Mouse (Mus musculus) thymus, postnatal 4 days (tissue): ENCODE data around the gene Nop53.
"Not testable (repeated sequence)": the region's sequence is repeated elsewhere in the genome, so short reads cannot be mapped to it uniquely, and the experiment has no call there.

ENCODE experiments used
- DNase-seq: peaks from one replicate; pipeline ENCODE4 v3.0.0; 2021

The Nop53 gene

DNA sequence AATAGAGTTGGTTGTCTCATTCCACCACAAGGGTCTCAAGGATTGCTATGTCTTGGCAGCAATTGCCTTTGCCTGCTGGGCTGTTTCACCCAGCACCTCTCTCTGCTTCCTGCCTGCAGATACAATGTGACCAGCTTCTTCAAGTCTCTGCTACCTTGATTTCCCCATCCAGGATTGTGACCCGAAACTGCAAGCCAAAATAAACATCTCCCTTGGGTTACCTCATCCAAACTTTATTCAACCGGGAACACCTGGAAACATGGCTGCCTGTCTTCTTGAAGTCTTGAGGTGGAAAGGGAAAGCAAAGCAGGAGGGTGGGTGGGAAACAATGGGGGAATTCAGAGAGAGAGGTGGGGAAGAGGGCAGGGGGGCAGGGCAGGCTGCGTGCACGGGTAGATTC lies 28.9 kb downstream of the Nop53 start:
- DNase-seq = no peak

DNA sequence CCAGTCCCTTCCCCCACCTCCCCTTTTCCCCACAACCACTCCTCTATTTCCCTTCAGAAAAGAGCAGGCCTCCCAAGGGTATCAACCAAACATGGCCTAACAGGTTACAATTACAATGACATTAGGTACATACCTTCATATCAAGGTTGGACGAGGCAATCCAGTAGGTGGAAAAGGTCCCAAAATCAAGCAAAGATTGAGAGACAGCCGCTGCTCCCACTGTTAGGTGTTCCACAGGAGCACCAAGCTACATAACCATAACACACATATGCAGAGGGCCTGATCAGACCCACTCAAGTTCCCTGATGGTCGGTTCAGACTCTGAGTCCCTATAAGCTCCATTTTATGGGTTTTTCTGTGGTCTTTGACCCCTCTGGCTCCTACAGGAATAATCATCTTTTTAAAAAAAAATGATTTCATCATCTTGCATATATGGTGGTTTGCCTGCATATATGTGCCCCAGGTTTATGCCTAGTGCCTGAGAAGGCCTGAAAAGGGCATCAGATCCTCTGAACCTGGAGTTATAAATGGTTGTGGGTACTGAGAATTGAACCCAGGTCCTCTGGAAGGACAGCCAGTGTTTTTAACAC lies 29.6 kb downstream of the Nop53 start:
- no peak for DNase-seq

DNA sequence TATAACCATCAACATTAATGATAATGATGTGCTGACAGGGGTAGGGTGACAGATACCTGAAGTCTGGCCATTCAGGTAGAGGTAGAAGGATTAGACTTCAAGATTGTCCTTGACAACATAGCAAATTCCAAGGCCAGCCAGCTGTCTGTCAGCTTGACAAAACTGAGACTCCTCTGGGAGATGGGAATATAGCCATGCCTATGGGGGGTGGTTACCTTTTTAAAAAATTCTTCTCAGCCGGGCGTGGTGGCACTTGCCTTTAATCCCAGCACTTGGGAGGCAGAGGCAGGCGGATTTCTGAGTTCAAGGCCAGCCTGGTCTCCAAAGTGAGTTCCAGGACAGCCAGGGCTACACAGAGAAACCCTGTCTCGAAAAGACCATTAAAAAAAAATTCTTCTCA lies 30.2 kb downstream of the Nop53 start:
- not testable (repeated sequence) for DNase-seq

DNA sequence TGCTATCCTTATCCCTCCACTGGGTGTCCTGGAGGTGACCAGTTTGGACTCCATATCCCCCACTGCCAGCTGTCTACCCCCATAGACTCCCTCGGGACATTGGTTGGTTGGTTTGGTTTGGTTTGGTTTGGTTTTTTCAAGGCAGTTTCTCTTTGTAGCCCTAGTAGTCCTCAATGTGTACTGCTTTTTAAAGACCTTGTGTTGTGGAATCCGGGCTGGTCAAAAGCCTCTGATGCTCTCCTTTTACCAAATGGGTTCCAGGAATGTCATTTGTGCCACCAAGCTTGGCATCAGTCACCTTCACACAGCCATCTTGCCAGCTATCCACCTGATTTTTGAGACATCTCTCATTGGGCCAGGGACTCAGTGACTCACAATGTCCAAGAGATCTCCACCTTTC lies 31.1 kb downstream of the Nop53 start:
- DNase-seq = no peak

DNA sequence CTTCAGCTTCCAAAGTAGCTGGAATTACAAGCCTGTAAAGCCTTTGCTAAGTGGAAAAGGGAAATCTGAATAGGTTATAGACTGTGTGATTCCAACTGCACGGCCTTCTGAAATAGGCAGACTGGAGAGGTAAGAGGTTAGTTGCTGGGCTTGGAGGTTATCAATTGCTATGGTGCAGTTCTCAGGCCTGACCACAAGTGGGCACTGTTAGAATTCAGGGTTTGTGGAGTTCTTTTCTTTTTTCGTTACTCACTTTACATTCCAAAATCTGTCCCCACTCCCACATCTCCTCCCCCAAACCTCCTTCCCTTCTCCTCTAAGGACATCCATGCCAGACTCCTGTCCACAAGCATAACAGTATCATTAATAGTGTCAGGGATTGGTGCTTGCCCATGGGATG lies 31.6 kb downstream of the Nop53 start:
- DNase-seq = peak; percentile 70

DNA sequence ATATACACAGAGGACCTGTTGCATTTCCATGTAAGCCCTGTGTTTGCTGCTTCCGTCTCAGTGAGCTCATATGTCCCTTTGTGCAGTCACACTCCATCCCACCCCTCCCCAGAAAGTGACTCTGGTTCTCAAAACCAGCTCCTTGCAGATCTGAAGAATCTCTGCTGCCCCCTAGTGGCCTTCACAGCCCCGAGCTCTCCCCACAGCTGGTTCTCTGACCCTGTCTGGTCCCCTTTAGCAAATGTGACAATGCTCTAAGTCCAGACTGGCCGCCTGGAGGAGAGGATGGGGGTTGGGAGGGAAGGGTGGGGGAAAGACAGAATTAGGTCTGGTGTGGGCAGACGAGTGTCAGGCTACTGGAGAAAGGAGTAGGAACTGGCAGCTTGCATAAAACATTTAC lies 33.7 kb downstream of the Nop53 start:
- peak; percentile 85 for DNase-seq

DNA sequence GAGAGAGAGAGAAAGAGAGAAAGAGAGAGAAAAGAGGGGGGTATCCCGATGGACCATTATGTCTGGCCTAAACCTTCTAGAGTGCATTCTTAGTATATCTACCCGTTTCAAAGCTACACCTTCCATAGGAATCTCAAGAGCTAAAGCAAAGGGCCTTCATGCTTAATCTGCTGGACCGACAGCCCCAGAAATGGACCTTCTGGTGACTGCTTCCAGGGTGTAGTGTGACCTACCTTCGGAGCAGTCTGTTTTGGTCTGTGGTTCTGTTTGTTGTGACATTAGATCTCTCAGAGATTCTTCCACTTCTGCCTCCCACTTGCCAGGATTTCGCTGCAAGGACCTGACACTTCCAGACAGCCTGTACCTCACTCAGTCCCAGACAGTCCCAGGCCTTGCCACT lies 35.4 kb downstream of the Nop53 start:
- no peak for DNase-seq

DNA sequence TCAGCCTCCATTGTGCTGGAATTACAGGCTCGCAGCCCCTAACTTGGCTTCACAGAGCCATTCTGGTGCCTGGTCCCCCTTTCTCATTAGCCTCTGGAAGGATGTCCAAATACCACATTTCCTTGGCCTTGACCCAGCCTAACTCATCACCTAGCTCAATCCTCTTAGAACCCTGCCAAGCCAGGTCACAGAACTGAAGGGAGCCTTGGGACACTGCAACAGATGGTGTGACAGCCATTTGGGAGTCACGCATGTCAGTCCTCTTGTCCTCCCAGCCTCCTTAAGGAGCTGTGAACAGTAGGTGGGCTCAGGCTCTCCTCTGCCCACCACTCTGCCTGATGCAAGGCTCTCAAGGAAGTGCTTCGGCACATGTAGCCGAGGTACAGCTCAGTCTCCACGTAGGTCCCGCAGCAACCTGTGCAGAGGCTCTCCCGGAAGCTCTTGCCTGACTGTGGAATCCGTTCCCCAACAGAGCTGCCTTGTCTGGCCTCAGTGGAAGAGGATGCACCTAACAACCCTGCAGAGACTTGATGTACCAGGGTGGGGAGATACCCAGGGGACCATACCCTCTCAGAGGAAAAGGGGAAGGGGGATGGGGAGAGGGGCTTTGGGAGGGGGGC lies 37.8 kb downstream of the Nop53 start:
- DNase-seq = no peak

DNA sequence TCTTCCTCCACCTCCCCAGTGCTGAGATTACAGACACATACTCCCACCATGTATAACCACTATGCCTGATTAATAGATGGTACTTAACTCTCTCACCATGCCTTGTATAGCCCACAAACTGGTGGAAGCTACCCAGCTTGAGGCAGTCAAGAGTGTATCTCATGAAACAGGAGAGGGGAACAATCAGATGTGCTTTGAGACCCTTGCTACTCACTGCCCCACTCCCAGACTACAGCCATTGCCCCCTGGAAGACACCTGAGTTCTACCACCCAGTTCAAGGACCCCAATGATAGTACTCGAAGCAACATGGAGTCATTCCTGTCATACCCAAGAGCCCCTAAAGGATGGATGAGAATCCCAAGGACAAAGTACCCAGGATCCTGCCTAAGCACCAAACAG lies 39.3 kb downstream of the Nop53 start:
- no peak for DNase-seq

DNA sequence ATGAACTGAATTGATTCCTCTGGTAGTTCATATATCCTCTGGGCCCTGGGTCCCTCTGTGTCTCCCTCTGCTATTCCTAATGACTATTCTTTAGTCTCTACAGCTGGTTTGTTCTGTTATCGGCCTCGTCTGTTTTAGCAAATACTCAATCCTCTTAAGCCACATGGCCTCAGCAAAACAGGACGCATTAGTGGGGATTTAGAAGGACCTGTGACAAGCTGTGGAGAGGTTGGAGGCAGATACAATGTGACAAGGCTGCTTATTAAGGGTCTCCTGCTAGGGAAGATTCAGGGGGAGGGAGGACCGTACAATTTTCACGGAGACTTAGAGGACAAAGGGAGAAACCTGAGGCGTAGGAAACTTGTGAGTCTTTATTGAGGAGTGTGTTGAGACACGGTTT lies 40.0 kb downstream of the Nop53 start:
- DNase-seq = no peak

DNA sequence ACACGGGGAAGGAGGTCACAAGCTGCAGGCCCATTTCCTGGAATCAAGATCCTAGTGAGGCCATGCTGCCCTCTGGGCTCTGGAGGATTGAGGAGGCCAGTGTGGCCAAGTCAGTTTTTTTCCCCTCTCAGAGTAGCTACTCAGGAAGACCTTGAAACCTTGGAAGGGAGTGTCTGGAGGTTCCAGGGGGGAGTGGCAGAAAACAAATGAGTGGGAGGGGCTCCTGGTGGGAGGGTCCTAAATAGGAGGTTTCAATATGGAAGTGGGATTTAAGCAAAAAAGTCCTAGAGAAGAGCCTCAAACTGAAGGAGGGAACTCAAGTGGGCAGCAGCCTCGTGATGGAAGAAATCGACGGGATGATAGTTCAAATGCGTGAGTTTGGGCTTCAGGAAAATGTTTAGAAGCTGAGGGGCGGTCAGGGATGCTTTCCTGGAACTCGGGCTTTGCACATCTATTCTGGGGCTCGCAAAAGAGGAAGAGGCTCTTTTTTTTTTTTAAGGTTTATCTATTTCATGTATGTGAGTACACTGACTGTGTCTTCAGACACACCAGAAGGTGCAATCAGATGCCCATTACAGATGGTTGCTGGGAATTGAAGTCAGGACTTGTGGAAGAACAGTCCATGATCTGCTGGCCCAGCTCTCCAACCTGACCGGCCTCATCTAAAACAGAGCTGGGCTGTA lies 44.4 kb downstream of the Nop53 start:
- no peak for DNase-seq

DNA sequence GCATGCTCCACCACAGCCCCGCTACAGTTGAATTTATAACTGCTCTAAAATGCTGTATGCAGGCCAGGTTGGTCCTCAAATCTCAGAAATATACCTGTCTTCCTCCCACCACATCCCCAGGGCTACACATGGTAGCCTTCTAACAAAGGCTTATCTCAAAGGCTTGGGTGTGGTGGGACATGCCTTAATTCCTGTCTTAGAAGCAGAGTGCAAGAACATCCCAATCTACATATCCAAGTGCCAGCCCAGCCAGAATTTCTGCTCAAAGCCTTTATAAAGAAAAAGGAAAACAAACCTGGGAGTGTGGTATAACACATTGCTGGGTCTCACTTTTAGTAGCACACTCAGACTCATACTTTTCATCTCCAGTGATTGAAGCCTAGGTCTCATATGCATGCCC lies 51.6 kb downstream of the Nop53 start:
- no peak for DNase-seq
